Mouse (Mus musculus): Measurements from ENCODE around the gene Tomt. TPM values are rescaled to one million over a fixed set of nuclear protein-coding genes. Genes with fewer than 3 reads are reported as not detected.
A peak's percentile ranks its signal among the peaks of the same experiment; 100 is the strongest.

The Tomt gene
- polyA plus RNA-seq, 1 experiment: 0.09 TPM

- DNase-seq: peak; percentile 90
- TF ChIP-seq POLR2A (IDR thresholded peaks at IDR 0.05; ENCODE audit: low read depth, low read length) (no peak), CTCF (conservative IDR thresholded peaks at IDR 0.05; ENCODE audit: insufficient read depth, insufficient read length, low read depth, low read length) (no peak)
- 58% methylated on average over 4 of the region's 4 CpGs for WGBS
- H3K36me3 ChIP-seq (ENCODE audit: control insufficient read depth, insufficient read depth, low read length): no peaks in the 10 kb centered on the region
- H3K4me3 ChIP-seq (ENCODE audit: insufficient read depth, low read depth, low read length): no peak overlapping the region
- H3K4me1 ChIP-seq (ENCODE audit: control insufficient read depth, insufficient read depth, low read length): peaks cover 7% of the 10 kb centered on the region; the same call in 1 of the 2 replicates
- H3K27ac ChIP-seq (ENCODE audit: insufficient read depth, low read depth, low read length): peak overlapping the region; percentile 84
- H3K27me3 ChIP-seq (replicated peaks; ENCODE audit: control insufficient read depth, insufficient read depth, low read length): no peaks in the 10 kb centered on the region
These were observed 33.6 kb upstream of the Tomt start for GRCm38 (mm10) chr7:101939758-101940157.

- WGBS: 49% methylated on average over 2 of the region's 2 CpGs
- no peak for TF ChIP-seq POLR2A (IDR thresholded peaks at IDR 0.05; ENCODE audit: low read depth, low read length)
- TF ChIP-seq CTCF (conservative IDR thresholded peaks at IDR 0.05; ENCODE audit: insufficient read depth, insufficient read length, low read depth, low read length): no peak
These were observed 32.2 kb upstream of the Tomt start for GRCm38 (mm10) chr7:101938348-101938747.

GRCm38 (mm10) chr7:101937569-101937968 is 31.4 kb upstream of the Tomt start:
- no peak overlapping the region for H3K27ac ChIP-seq (ENCODE audit: insufficient read depth, low read depth, low read length)

More at GRCm38 (mm10) chr7:101938348-101938747, 32.2 kb upstream of the Tomt start:
- Histone ChIP-seq H3K4me1 (ENCODE audit: control insufficient read depth, insufficient read depth, low read length) (peaks cover 7% of the 10 kb centered on the region; the same call in 1 of the 2 replicates), H3K4me3 (ENCODE audit: insufficient read depth, low read depth, low read length) (no peak overlapping the region), H3K36me3 (ENCODE audit: control insufficient read depth, insufficient read depth, low read length) (no peaks in the 10 kb centered on the region), H3K27me3 (replicated peaks; ENCODE audit: control insufficient read depth, insufficient read depth, low read length) (no peaks in the 10 kb centered on the region), H3K27ac (ENCODE audit: insufficient read depth, low read depth, low read length) (no peak overlapping the region)
- peak; percentile 36 for DNase-seq

GRCm38 (mm10) chr7:101936996-101937395 is 30.8 kb upstream of the Tomt start:
- Histone ChIP-seq H3K4me3 (ENCODE audit: insufficient read depth, low read depth, low read length) (no peak overlapping the region), H3K36me3 (ENCODE audit: control insufficient read depth, insufficient read depth, low read length) (no peaks in the 10 kb centered on the region), H3K27me3 (replicated peaks; ENCODE audit: control insufficient read depth, insufficient read depth, low read length) (no peaks in the 10 kb centered on the region), H3K27ac (ENCODE audit: insufficient read depth, low read depth, low read length) (no peak overlapping the region), H3K4me1 (ENCODE audit: control insufficient read depth, insufficient read depth, low read length) (peaks cover 7% of the 10 kb centered on the region; the same call in 1 of the 2 replicates)
- WGBS: 96% methylated on average over 4 of the region's 4 CpGs
- no peak for DNase-seq
- TF ChIP-seq CTCF (conservative IDR thresholded peaks at IDR 0.05; ENCODE audit: insufficient read depth, insufficient read length, low read depth, low read length) (no peak), POLR2A (IDR thresholded peaks at IDR 0.05; ENCODE audit: low read depth, low read length) (no peak)

More at GRCm38 (mm10) chr7:101937569-101937968, 31.4 kb upstream of the Tomt start:
- Histone ChIP-seq H3K27me3 (replicated peaks; ENCODE audit: control insufficient read depth, insufficient read depth, low read length) (no peaks in the 10 kb centered on the region), H3K4me1 (ENCODE audit: control insufficient read depth, insufficient read depth, low read length) (peaks cover 7% of the 10 kb centered on the region; the same call in 1 of the 2 replicates), H3K4me3 (ENCODE audit: insufficient read depth, low read depth, low read length) (no peak overlapping the region), H3K36me3 (ENCODE audit: control insufficient read depth, insufficient read depth, low read length) (no peaks in the 10 kb centered on the region)
- WGBS: 89% methylated on average over 4 of the region's 4 CpGs
- peak; percentile 32 for DNase-seq
- no peak for TF ChIP-seq POLR2A (IDR thresholded peaks at IDR 0.05; ENCODE audit: low read depth, low read length)
- TF ChIP-seq CTCF (conservative IDR thresholded peaks at IDR 0.05; ENCODE audit: insufficient read depth, insufficient read length, low read depth, low read length): no peak

GRCm38 (mm10) chr7:101935957-101936356 is 29.8 kb upstream of the Tomt start:
- WGBS: 94% methylated on average over 4 of the region's 4 CpGs
- H3K27ac ChIP-seq (ENCODE audit: insufficient read depth, low read depth, low read length): no peak overlapping the region
- H3K4me1 ChIP-seq (ENCODE audit: control insufficient read depth, insufficient read depth, low read length): peaks cover 7% of the 10 kb centered on the region; the same call in 1 of the 2 replicates
- DNase-seq: no peak
- no peaks in the 10 kb centered on the region for H3K36me3 ChIP-seq (ENCODE audit: control insufficient read depth, insufficient read depth, low read length)
- no peak for TF ChIP-seq CTCF (conservative IDR thresholded peaks at IDR 0.05; ENCODE audit: insufficient read depth, insufficient read length, low read depth, low read length)
- TF ChIP-seq POLR2A (IDR thresholded peaks at IDR 0.05; ENCODE audit: low read depth, low read length): no peak
- no peaks in the 10 kb centered on the region for H3K27me3 ChIP-seq (replicated peaks; ENCODE audit: control insufficient read depth, insufficient read depth, low read length)
- H3K4me3 ChIP-seq (ENCODE audit: insufficient read depth, low read depth, low read length): no peak overlapping the region

- peak within 1 kb of the TSS; percentile 86 for H3K4me3 ChIP-seq (ENCODE audit: insufficient read depth, low read depth, low read length)
- peak; percentile 99 for DNase-seq
- no peaks in the 10 kb centered on the region; the same call in 1 of the 2 replicates for H3K4me1 ChIP-seq (ENCODE audit: control insufficient read depth, insufficient read depth, low read length)
- no peaks in the 10 kb centered on the region for H3K27me3 ChIP-seq (replicated peaks; ENCODE audit: control insufficient read depth, insufficient read depth, low read length)
- WGBS: under 1% methylated on average over 40 of the region's 40 CpGs
- H3K36me3 ChIP-seq (ENCODE audit: control insufficient read depth, insufficient read depth, low read length): no peaks in the 10 kb centered on the region
- TF ChIP-seq POLR2A (IDR thresholded peaks at IDR 0.05; ENCODE audit: low read depth, low read length) (peak; percentile 44), CTCF (conservative IDR thresholded peaks at IDR 0.05; ENCODE audit: insufficient read depth, insufficient read length, low read depth, low read length) (no peak)
- peak within 1 kb of the TSS; percentile 53 for H3K27ac ChIP-seq (ENCODE audit: insufficient read depth, low read depth, low read length)
These were observed 27.6 kb upstream of the Tomt start, which contains the start of the genes Lrrc51 and Numa1 for GRCm38 (mm10) chr7:101933751-101934240. Lrrc51 (minus strand) TSS chr7:101933895. Numa1 (plus strand) TSS chr7:101934111.

GRCm38 (mm10) chr7:101933300-101933699 is 27.1 kb upstream of the Tomt start:
- DNase-seq: no peak
- TF ChIP-seq POLR2A (IDR thresholded peaks at IDR 0.05; ENCODE audit: low read depth, low read length) (no peak), CTCF (conservative IDR thresholded peaks at IDR 0.05; ENCODE audit: insufficient read depth, insufficient read length, low read depth, low read length) (no peak)
- Histone ChIP-seq H3K4me1 (ENCODE audit: control insufficient read depth, insufficient read depth, low read length) (no peaks in the 10 kb centered on the region; the same call in 1 of the 2 replicates), H3K4me3 (ENCODE audit: insufficient read depth, low read depth, low read length) (peak overlapping the region; percentile 67), H3K36me3 (ENCODE audit: control insufficient read depth, insufficient read depth, low read length) (no peaks in the 10 kb centered on the region), H3K27me3 (replicated peaks; ENCODE audit: control insufficient read depth, insufficient read depth, low read length) (no peaks in the 10 kb centered on the region), H3K27ac (ENCODE audit: insufficient read depth, low read depth, low read length) (peak overlapping the region; percentile 28; the same call in 1 of the 2 replicates)
- WGBS: 3% methylated on average over 15 of the region's 15 CpGs

Data from kidney, adult 2 months (tissue).